Comparison of ENCODE assay signal across 17 mouse cellular contexts in the genomic region with DNA sequence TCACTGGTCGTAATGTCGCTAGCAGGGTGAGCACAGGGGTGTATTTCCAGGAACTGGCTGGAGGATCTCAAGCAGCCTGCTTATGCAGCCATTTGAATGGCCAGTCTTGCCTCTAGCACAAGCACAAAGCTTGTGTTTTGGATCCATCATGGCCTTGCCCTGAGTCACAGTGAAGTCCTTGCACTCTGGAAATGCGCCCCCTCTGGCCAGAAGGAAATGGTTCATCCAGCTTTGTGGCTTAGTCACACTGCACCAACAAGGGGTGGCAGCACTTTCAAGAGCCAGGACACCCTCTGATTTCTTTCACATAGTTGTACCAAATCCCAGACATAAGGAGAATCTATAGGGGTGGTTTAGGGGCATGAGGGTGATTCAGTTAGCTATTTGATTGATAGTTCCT.
DNase-seq lines count a peak whose midpoint lies in the region; ATAC-seq and TF ChIP-seq lines count a peak whose summit lies in the region.
"Had no signal": no experiment of that assay in that cellular context is flagged by ENCODE, and none has a peak within 500 bp of the region (broad histone marks: within the 10 kb centered on the region; RNA-seq: fewer than 3 reads in every experiment).

No protein-coding gene starts in this region.

- H3K4me1 ChIP-seq in hindbrain, embryonic 11.5 days (replicated peaks; ENCODE audit: control insufficient read depth, insufficient read depth, low read length), result no peaks in the 10 kb centered on the region
- no peaks in the 10 kb centered on the region for H3K4me1 ChIP-seq in hindbrain, embryonic 14.5 days (replicated peaks; ENCODE audit: control insufficient read depth, insufficient read depth, low read length)
- no peaks in the 10 kb centered on the region; the same call in 1 of the 2 replicates for H3K4me1 ChIP-seq in liver, postnatal 0 days (ENCODE audit: insufficient read depth)
- H3K4me1 ChIP-seq in CH12.LX (ENCODE audit: control insufficient read depth in 1 of 2, insufficient read depth in 2 of 2), result peaks cover 0 to 14% of the 10 kb centered on the region in 2 experiments; a peak in 2 of 4 replicates
- H3K4me1 ChIP-seq: limb, embryonic 12.5 days; liver, embryonic 15.5 days had no signal

- no peaks in the 10 kb centered on the region for H3K9me3 ChIP-seq in hindbrain, embryonic 11.5 days (ENCODE audit: control insufficient read depth, low read length)
- H3K9me3 ChIP-seq in hindbrain, embryonic 14.5 days (ENCODE audit: control insufficient read depth, low read length), result no peaks in the 10 kb centered on the region
- H3K9me3 ChIP-seq in liver, postnatal 0 days (ENCODE audit: low read length), result no peaks in the 10 kb centered on the region
- H3K9me3 ChIP-seq in CH12.LX (replicated peaks; ENCODE audit: low read length), result no peaks in the 10 kb centered on the region
- H3K9me3 ChIP-seq: forebrain, embryonic 15.5 days; limb, embryonic 12.5 days; liver, embryonic 15.5 days; neural tube, embryonic 13.5 days had no signal

- TF ChIP-seq RAD21 in CH12.LX (IDR thresholded peaks at IDR 0.05; ENCODE audit: low read depth, low read length), result no peak

- no peak for ATAC-seq in hindbrain, embryonic 11.5 days (ENCODE audit: low FRiP score)
- no peak for ATAC-seq in hindbrain, embryonic 14.5 days (ENCODE audit: low FRiP score)
- no peak for ATAC-seq in liver, postnatal 0 days
- ATAC-seq: CD4-positive, CD25-positive, alpha-beta regulatory T cell, adult 4 months; forebrain, embryonic 15.5 days; intestine, embryonic 16.5 days had no signal

- H3K9ac ChIP-seq in hindbrain, embryonic 11.5 days (ENCODE audit: low read depth, low read length), result no peak overlapping the region
- no peak overlapping the region for H3K9ac ChIP-seq in hindbrain, embryonic 14.5 days
- H3K9ac ChIP-seq in liver, postnatal 0 days (replicated peaks), result no peak overlapping the region
- H3K9ac ChIP-seq in CH12.LX (ENCODE audit: insufficient read depth, low read depth), result no peak overlapping the region
- H3K9ac ChIP-seq: forebrain, embryonic 15.5 days; limb, embryonic 12.5 days; liver, embryonic 15.5 days; neural tube, embryonic 13.5 days had no signal

- no peaks in the 10 kb centered on the region for H3K27me3 ChIP-seq in hindbrain, embryonic 11.5 days (ENCODE audit: control insufficient read depth, insufficient read depth, low read length)
- no peaks in the 10 kb centered on the region for H3K27me3 ChIP-seq in hindbrain, embryonic 14.5 days (ENCODE audit: control insufficient read depth, insufficient read depth, low read length)
- no peaks in the 10 kb centered on the region for H3K27me3 ChIP-seq in liver, postnatal 0 days (ENCODE audit: insufficient read depth, low read length)
- no peaks in the 10 kb centered on the region for H3K27me3 ChIP-seq in CH12.LX (replicated peaks)
- H3K27me3 ChIP-seq: forebrain, embryonic 15.5 days; limb, embryonic 12.5 days; liver, embryonic 15.5 days; neural tube, embryonic 13.5 days had no signal

- no peak for TF ChIP-seq EP300 in liver, postnatal 0 days (IDR thresholded peaks at IDR 0.05; ENCODE audit: low read depth)
- TF ChIP-seq EP300 in CH12.LX (IDR thresholded peaks at IDR 0.05; ENCODE audit: low read length), result no peak

- in situ Hi-C loops in CH12.LX (cut with MboI; ENCODE audit: low pct_ligation_motif_present, low pct_unique_long_range_greater_than_20kb, low sequenced_read_pairs), result no loop called here

- no peaks in the 10 kb centered on the region for H3K36me3 ChIP-seq in hindbrain, embryonic 11.5 days (ENCODE audit: control insufficient read depth, insufficient read depth, low read length)
- H3K36me3 ChIP-seq in hindbrain, embryonic 14.5 days (replicated peaks; ENCODE audit: control insufficient read depth, insufficient read depth), result no peaks in the 10 kb centered on the region
- no peaks in the 10 kb centered on the region for H3K36me3 ChIP-seq in liver, postnatal 0 days (replicated peaks; ENCODE audit: insufficient read depth, low read length)
- no peaks in the 10 kb centered on the region for H3K36me3 ChIP-seq in CH12.LX (replicated peaks in 1 of 2; ENCODE audit: control insufficient read depth in 1 of 2, insufficient read depth in 1 of 2, low read length in 1 of 2)
- H3K36me3 ChIP-seq: forebrain, embryonic 15.5 days; limb, embryonic 12.5 days; liver, embryonic 15.5 days; neural tube, embryonic 13.5 days had no signal

- no peaks in the 10 kb centered on the region for H3K79me2 ChIP-seq in CH12.LX (replicated peaks; ENCODE audit: control insufficient read depth, extremely low read depth, insufficient read depth, poor library complexity, severe bottlenecking)

- DNase-seq in hindbrain, embryonic 11.5 days (ENCODE audit: low spot score), result peak; percentile 5
- DNase-seq in hindbrain, embryonic 14.5 days (ENCODE audit: low spot score), result no peak
- no peak for DNase-seq in liver, postnatal 0 days
- DNase-seq in liver (no peak), CH12.LX (ENCODE audit: extremely low read depth) (peak; percentile 12), NIH3T3 (ENCODE audit: low read depth) (peak; percentile 50)
- DNase-seq in cerebellum, adult 11-12 months, result no peak
- DNase-seq in ovary, adult 18-20 months (ENCODE audit: low spot score), result no peak
- DNase-seq: adrenal gland, postnatal 25 days; gastrocnemius, postnatal 10 days; heart, postnatal 36 days had no signal

- no peak overlapping the region for H3K27ac ChIP-seq in hindbrain, embryonic 11.5 days (ENCODE audit: low read depth, low read length)
- no peak overlapping the region for H3K27ac ChIP-seq in hindbrain, embryonic 14.5 days
- H3K27ac ChIP-seq in liver, postnatal 0 days (ENCODE audit: low read depth), result no peak overlapping the region
- no peak overlapping the region for H3K27ac ChIP-seq in CH12.LX (ENCODE audit: insufficient read depth, low read depth)
- H3K27ac ChIP-seq: forebrain, embryonic 15.5 days; limb, embryonic 12.5 days; liver, embryonic 15.5 days; neural tube, embryonic 13.5 days had no signal

- no peak overlapping the region for H3K4me2 ChIP-seq in hindbrain, embryonic 11.5 days (replicated peaks; ENCODE audit: low read depth, low read length)
- no peak overlapping the region for H3K4me2 ChIP-seq in hindbrain, embryonic 14.5 days (replicated peaks)
- H3K4me2 ChIP-seq in liver, postnatal 0 days (ENCODE audit: low read depth, low read length), result no peak overlapping the region
- H3K4me2 ChIP-seq in CH12.LX (ENCODE audit: insufficient read depth, low read depth, poor library complexity, severe bottlenecking), result no peak overlapping the region
- H3K4me2 ChIP-seq: forebrain, embryonic 15.5 days; limb, embryonic 12.5 days; liver, embryonic 15.5 days; neural tube, embryonic 13.5 days had no signal

- dilution Hi-C loops in CH12.LX (cut with MboI; ENCODE audit: extremely low pct_ligation_motif_present, extremely low pct_unique_long_range_greater_than_20kb, low sequenced_read_pairs), result no loop called here

- H3K4me3 ChIP-seq in hindbrain, embryonic 11.5 days (ENCODE audit: low read depth, low read length), result no peak overlapping the region
- H3K4me3 ChIP-seq in hindbrain, embryonic 14.5 days (replicated peaks; ENCODE audit: low read length), result no peak overlapping the region
- no peak overlapping the region for H3K4me3 ChIP-seq in liver, postnatal 0 days (ENCODE audit: low read depth, low read length)
- no peak overlapping the region for H3K4me3 ChIP-seq in CH12.LX (replicated peaks in 1 of 3; ENCODE audit: low read depth in 2 of 3, low read length in 2 of 3, poor library complexity in 1 of 3)
- H3K4me3 ChIP-seq: forebrain, embryonic 15.5 days; limb, embryonic 12.5 days; liver, embryonic 15.5 days; neural tube, embryonic 13.5 days had no signal

- no peak for TF ChIP-seq POLR2A in CH12.LX (IDR thresholded peaks at IDR 0.05; ENCODE audit: low read depth, low read length)

- 97% methylated on average over 3 of the region's 3 CpGs for WGBS in hindbrain, embryonic 11.5 days
- WGBS in hindbrain, embryonic 14.5 days, result 79% methylated on average over 3 of the region's 3 CpGs
- 73% methylated on average over 3 of the region's 3 CpGs for WGBS in liver, postnatal 0 days (ENCODE audit: insufficient replicate concordance)

- TF ChIP-seq CTCF in liver, postnatal 0 days (IDR thresholded peaks at IDR 0.05; ENCODE audit: low read depth), result peak; percentile 39
- TF ChIP-seq CTCF in CH12.LX (conservative IDR thresholded peaks at IDR 0.05 in 1 of 2, IDR thresholded peaks at IDR 0.05 in 1 of 2; ENCODE audit: low read depth in 2 of 2, low read length in 2 of 2), result peak in 1 of 2 experiments; percentile 47; a peak in 2 of 4 replicates

TF ChIP-seq in CH12.LX, 34 proteins besides CTCF, POLR2A, EP300 and RAD21:
- TF ChIP-seq TBP (conservative IDR thresholded peaks at IDR 0.05; ENCODE audit: low read depth, low read length), result no peak
- TF ChIP-seq ZMIZ1 (IDR thresholded peaks at IDR 0.05; ENCODE audit: low read depth, low read length), result no peak
- TF ChIP-seq RCOR1 (conservative IDR thresholded peaks at IDR 0.05; ENCODE audit: low read depth, low read length), result no peak
- TF ChIP-seq IRF4 (IDR thresholded peaks at IDR 0.05; ENCODE audit: low read depth, low read length), result no peak
- TF ChIP-seq KAT2A (IDR thresholded peaks at IDR 0.05; ENCODE audit: insufficient replicate concordance, low read length), result no peak
- TF ChIP-seq PAX5 (IDR thresholded peaks at IDR 0.05; ENCODE audit: low read length), result no peak

Comparison
In these comparisons a context has a peak if more than half of its experiments do, and no peak if none do; other contexts are left out.
1. DNase-seq: peak in hindbrain, embryonic 11.5 days (single experiment), CH12.LX (single experiment) and NIH3T3 (single experiment); none in hindbrain, embryonic 14.5 days (single experiment), liver, postnatal 0 days (single experiment), liver (single experiment), cerebellum, adult 11-12 months (single experiment) and ovary, adult 18-20 months (single experiment).